Mouse (Mus musculus) hindbrain, embryonic 11.5 days (tissue): Measurements from ENCODE around the gene Phf11a. TPM values are rescaled to one million over a fixed set of nuclear protein-coding genes. Genes with fewer than 3 reads are reported as not detected.
"Not testable (repeated sequence)": the region's sequence is repeated elsewhere in the genome, so short reads cannot be mapped to it uniquely, and the experiment has no call there.

Experiments
- ATAC-seq: fragments of 200-750 bp; cut with Nextera tagmentation; 2 replicates; pipeline ENCODE4 v1.8.0; 2017; ENCODE audit warnings: mild to moderate bottlenecking, moderate TSS enrichment, moderate library complexity; ENCODE audit not compliant: low FRiP score
- DNase-seq: peaks from one replicate; pipeline ENCODE4 v3.0.0-alpha.2; 2015; ENCODE audit warnings: low spot score
- H3K27ac ChIP-seq: fragments of 300-500 bp; sonication (generic); 2 replicates; pipeline ENCODE4 v1.5.1; 2014; ENCODE audit warnings: mild to moderate bottlenecking, low read depth, low read length
- H3K27me3 ChIP-seq: fragments of 300-500 bp; sonication (generic); 2 replicates; pipeline ENCODE4 v1.6.1; 2014; ENCODE audit warnings: mild to moderate bottlenecking, low read length, moderate library complexity, mixed read lengths; ENCODE audit not compliant: control insufficient read depth, insufficient read depth
- H3K36me3 ChIP-seq: fragments of 300-500 bp; sonication (generic); 2 replicates; pipeline ENCODE4 v1.6.1; 2014; ENCODE audit warnings: mild to moderate bottlenecking, low read length, moderate library complexity, mixed read lengths; ENCODE audit not compliant: control insufficient read depth, insufficient read depth
- H3K4me1 ChIP-seq: fragments of 300-500 bp; sonication (generic); replicated peaks from 2 replicates; pipeline ENCODE4 v1.6.1; 2014; ENCODE audit warnings: low read length, mixed read lengths; ENCODE audit not compliant: control insufficient read depth, insufficient read depth
- H3K4me2 ChIP-seq: fragments of 300-500 bp; sonication (generic); replicated peaks from 2 replicates; pipeline ENCODE4 v1.6.1; 2014; ENCODE audit warnings: mild to moderate bottlenecking, low read depth, low read length
- H3K4me3 ChIP-seq: fragments of 300-500 bp; sonication (generic); 2 replicates; pipeline ENCODE4 v1.5.1; 2014; ENCODE audit warnings: low read depth, low read length
- H3K9ac ChIP-seq: fragments of 300-500 bp; sonication (generic); 2 replicates; pipeline ENCODE4 v1.6.1; 2014; ENCODE audit warnings: low read depth, low read length
- H3K9me3 ChIP-seq: fragments of 300-500 bp; sonication (generic); 2 replicates; pipeline ENCODE4 v1.6.1; 2016; ENCODE audit warnings: low read length; ENCODE audit not compliant: control insufficient read depth
- WGBS: fragments of 180-500 bp; shearing (Covaris S2); extraction: QIAGEN DNeasy Blood & Tissue Kit; methylation state at CpG from one replicate; pipeline ENCODE4 v1.1.7; 2014; 5-methylcytosine and 5-hydroxymethylcytosine counted together
- polyA plus RNA-seq: library from polyadenylated mRNA; unstranded; fragments of >200 nt; fragmentation: Nextera tagmentation; extraction: Ambion mirVana; gene quantifications from 2 replicates; pipeline ENCODE4 v1.2.1, GENCODE M21; 2014

Phf11a gene
- polyA plus RNA-seq = 0.13 TPM in 1 of 2 replicates, not detected in the other

- H3K27ac ChIP-seq, H3K4me1 ChIP-seq, ATAC-seq, H3K9me3 ChIP-seq, H3K9ac ChIP-seq, DNase-seq, H3K36me3 ChIP-seq, H3K4me2 ChIP-seq, H3K27me3 ChIP-seq, H3K4me3 ChIP-seq: not testable (repeated sequence)
- WGBS = 63% methylated on average over 1 of the region's 1 CpGs
Observed at GRCm38 (mm10) chr14:59297391-59297790, at the start of gene Phf11a. TSS of gene Phf11a (minus strand) at chr14:59297522.

- not testable (repeated sequence) for H3K9ac ChIP-seq, H3K27ac ChIP-seq, H3K4me1 ChIP-seq, H3K36me3 ChIP-seq, H3K4me2 ChIP-seq, ATAC-seq, H3K9me3 ChIP-seq, H3K27me3 ChIP-seq, H3K4me3 ChIP-seq, DNase-seq
- WGBS = 79% methylated on average over 1 of the region's 1 CpGs
Observed at GRCm38 (mm10) chr14:59341189-59341588, 43.9 kb upstream of the Phf11a start, which contains the start of gene Phf11b. TSS of gene Phf11b (minus strand) at chr14:59341351.

GRCm38 (mm10) chr14:59339541-59339940 is 42.2 kb upstream of the Phf11a start:
- WGBS = 100% methylated on average over 1 of the region's 1 CpGs
- Histone ChIP-seq H3K27me3 (no peaks in the 10 kb centered on the region), H3K4me2 (no peak overlapping the region), H3K27ac (no peak overlapping the region), H3K4me3 (no peak overlapping the region), H3K4me1 (no peaks in the 10 kb centered on the region), H3K9me3 (no peaks in the 10 kb centered on the region), H3K9ac (no peak overlapping the region), H3K36me3 (no peaks in the 10 kb centered on the region)
- no peak for ATAC-seq
- DNase-seq = no peak

GRCm38 (mm10) chr14:59336056-59336455 is 38.7 kb upstream of the Phf11a start:
- H3K27ac ChIP-seq, H3K4me3 ChIP-seq, H3K27me3 ChIP-seq, DNase-seq, H3K9me3 ChIP-seq, H3K9ac ChIP-seq, ATAC-seq, H3K4me1 ChIP-seq, H3K36me3 ChIP-seq, H3K4me2 ChIP-seq: not testable (repeated sequence)
- 77% methylated on average over 3 of the region's 3 CpGs for WGBS

GRCm38 (mm10) chr14:59330499-59330898 is 33.2 kb upstream of the Phf11a start:
- H3K36me3 ChIP-seq, H3K9me3 ChIP-seq, ATAC-seq, H3K4me1 ChIP-seq, H3K4me3 ChIP-seq, H3K4me2 ChIP-seq, H3K27ac ChIP-seq, H3K27me3 ChIP-seq, H3K9ac ChIP-seq: not testable (repeated sequence)
- 56% methylated on average over 3 of the region's 3 CpGs for WGBS
- DNase-seq = peak; percentile 8

- not testable (repeated sequence) for H3K9me3 ChIP-seq, DNase-seq
- WGBS = 83% methylated on average over 6 of the region's 6 CpGs
Observed at GRCm38 (mm10) chr14:59319970-59320369, 22.6 kb upstream of the Phf11a start.

GRCm38 (mm10) chr14:59319036-59319435 is 21.7 kb upstream of the Phf11a start:
- not testable (repeated sequence) for H3K9me3 ChIP-seq, H3K4me1 ChIP-seq, H3K4me2 ChIP-seq, H3K36me3 ChIP-seq, H3K9ac ChIP-seq, H3K27ac ChIP-seq, H3K27me3 ChIP-seq, H3K4me3 ChIP-seq, DNase-seq, ATAC-seq
- WGBS = 100% methylated on average over 3 of the region's 3 CpGs

More at GRCm38 (mm10) chr14:59319970-59320369, 22.6 kb upstream of the Phf11a start:
- H3K4me1 ChIP-seq, H3K4me2 ChIP-seq, H3K27me3 ChIP-seq, H3K9ac ChIP-seq, H3K27ac ChIP-seq, H3K4me3 ChIP-seq, H3K36me3 ChIP-seq, ATAC-seq: not testable (repeated sequence)

- H3K27me3 ChIP-seq, ATAC-seq, H3K9me3 ChIP-seq, H3K4me1 ChIP-seq, H3K4me2 ChIP-seq, H3K36me3 ChIP-seq, DNase-seq, H3K4me3 ChIP-seq, H3K27ac ChIP-seq, H3K9ac ChIP-seq: not testable (repeated sequence)
Observed at GRCm38 (mm10) chr14:59291769-59292168, 5.6 kb downstream of the Phf11a start.

- H3K4me1 ChIP-seq, H3K4me3 ChIP-seq, DNase-seq, H3K9me3 ChIP-seq, H3K36me3 ChIP-seq, H3K27me3 ChIP-seq, ATAC-seq, H3K9ac ChIP-seq, H3K4me2 ChIP-seq, H3K27ac ChIP-seq: not testable (repeated sequence)
- WGBS = 94% methylated on average over 4 of the region's 4 CpGs
Observed at GRCm38 (mm10) chr14:59274961-59275360, 22.4 kb downstream of the Phf11a start.
